Mouse (Mus musculus) embryonic facial prominence, embryonic 15.5 days (tissue): ENCODE results near the gene Tap1. TPM values are rescaled to one million over a fixed set of nuclear protein-coding genes. Genes with fewer than 3 reads are reported as not detected.

Experiments used
- ATAC-seq: fragments of 200-750 bp; cut with Nextera tagmentation; 2 replicates; pipeline ENCODE4 v1.8.0; 2017; ENCODE audit warnings: low read depth, moderate TSS enrichment; ENCODE audit not compliant: insufficient number of reproducible peaks, low FRiP score, low TSS enrichment
- H3K27ac ChIP-seq: fragments of 300-500 bp; sonication (generic); replicated peaks from 2 replicates; pipeline ENCODE4 v1.5.1; 2015; ENCODE audit warnings: mild to moderate bottlenecking, inconsistent platforms
- H3K27me3 ChIP-seq: fragments of 300-500 bp; sonication (generic); 2 replicates; pipeline ENCODE4 v1.6.1; 2015; ENCODE audit warnings: inconsistent platforms
- H3K36me3 ChIP-seq: fragments of 300-500 bp; sonication (generic); 2 replicates; pipeline ENCODE4 v1.6.1; 2015; ENCODE audit warnings: mild to moderate bottlenecking, inconsistent platforms
- H3K4me1 ChIP-seq: fragments of 300-500 bp; sonication (generic); 2 replicates; pipeline ENCODE4 v1.6.1; 2015; ENCODE audit warnings: inconsistent platforms
- H3K4me2 ChIP-seq: fragments of 300-500 bp; sonication (generic); replicated peaks from 2 replicates; pipeline ENCODE4 v1.6.1; 2015; ENCODE audit warnings: mild to moderate bottlenecking, inconsistent platforms
- H3K4me3 ChIP-seq: fragments of 300-500 bp; sonication (generic); replicated peaks from 2 replicates; pipeline ENCODE4 v1.5.1; 2015; ENCODE audit warnings: mild to moderate bottlenecking, inconsistent platforms
- H3K9ac ChIP-seq: fragments of 300-500 bp; sonication (generic); 2 replicates; pipeline ENCODE4 v1.6.1; 2015; ENCODE audit warnings: inconsistent platforms
- H3K9me3 ChIP-seq: fragments of 300-500 bp; sonication (generic); replicated peaks from 2 replicates; pipeline ENCODE4 v1.6.1; 2016; ENCODE audit warnings: inconsistent platforms
- WGBS: fragments of 180-500 bp; shearing (Covaris S2); methylation state at CpG from one replicate; pipeline ENCODE4 v1.1.7; 2015; 5-methylcytosine and 5-hydroxymethylcytosine counted together
- polyA plus RNA-seq: library from polyadenylated mRNA; unstranded; fragments of >200 nt; fragmentation: Nextera tagmentation; extraction: Ambion mirVana; gene quantifications from 2 replicates; pipeline ENCODE4 v1.2.1, GENCODE M21; 2015

The Tap1 gene
- polyA plus RNA-seq, 1 experiment from 2014 or later: 11.9 TPM

- Histone ChIP-seq H3K4me1 (no peaks in the 10 kb centered on the region), H3K27ac (no peak overlapping the region), H3K27me3 (no peaks in the 10 kb centered on the region), H3K4me3 (no peak overlapping the region), H3K9me3 (no peaks in the 10 kb centered on the region), H3K36me3 (no peaks in the 10 kb centered on the region), H3K9ac (no peak overlapping the region), H3K4me2 (no peak overlapping the region)
- no peak for ATAC-seq
- whole genome bisulfite sequencing: 37% methylated on average over 9 of the region's 9 CpGs
Measured at GRCm38 (mm10) chr17:34234926-34235325, 47.6 kb downstream of the Tap1 start.

- ATAC-seq: no peak
- no peak overlapping the region for H3K4me3 ChIP-seq
- H3K36me3 ChIP-seq: no peaks in the 10 kb centered on the region
- WGBS: 84% methylated on average over 5 of the region's 5 CpGs
- H3K27me3 ChIP-seq: no peaks in the 10 kb centered on the region
- H3K4me1 ChIP-seq: no peaks in the 10 kb centered on the region
- no peak overlapping the region for H3K4me2 ChIP-seq
- H3K9ac ChIP-seq: no peak overlapping the region
- no peaks in the 10 kb centered on the region for H3K9me3 ChIP-seq
- no peak overlapping the region for H3K27ac ChIP-seq
Measured at GRCm38 (mm10) chr17:34236691-34237090, 49.3 kb downstream of the Tap1 start.

- Histone ChIP-seq H3K4me3 (no peak overlapping the region), H3K27ac (no peak overlapping the region), H3K9me3 (no peaks in the 10 kb centered on the region), H3K4me1 (no peaks in the 10 kb centered on the region), H3K4me2 (no peak overlapping the region), H3K36me3 (no peaks in the 10 kb centered on the region), H3K9ac (no peak overlapping the region), H3K27me3 (no peaks in the 10 kb centered on the region)
- 75% methylated on average over 3 of the region's 3 CpGs for WGBS
- no peak for ATAC-seq
Measured at GRCm38 (mm10) chr17:34237741-34238140, 50.4 kb downstream of the Tap1 start.

- Histone ChIP-seq H3K4me1 (no peaks in the 10 kb centered on the region), H3K27me3 (no peaks in the 10 kb centered on the region), H3K9me3 (no peaks in the 10 kb centered on the region), H3K36me3 (no peaks in the 10 kb centered on the region), H3K9ac (no peak within 1 kb of the TSS), H3K4me2 (no peak within 1 kb of the TSS), H3K4me3 (no peak within 1 kb of the TSS), H3K27ac (no peak within 1 kb of the TSS)
- ATAC-seq: no peak
- WGBS: 61% methylated on average over 3 of the region's 3 CpGs
Measured at GRCm38 (mm10) chr17:34238706-34239105, 51.4 kb downstream of the Tap1 start, which contains the start of gene H2-Ob. TSS of gene H2-Ob (plus strand) at chr17:34238903.

GRCm38 (mm10) chr17:34239601-34240041 lies 52.3 kb downstream of the Tap1 start:
- 62% methylated on average over 10 of the region's 10 CpGs for WGBS
- no peak overlapping the region for H3K27ac ChIP-seq
- ATAC-seq: no peak

GRCm38 (mm10) chr17:34240366-34240765 lies 53.0 kb downstream of the Tap1 start:
- ATAC-seq: no peak
- no peak overlapping the region for H3K4me3 ChIP-seq
- no peaks in the 10 kb centered on the region for H3K27me3 ChIP-seq
- no peaks in the 10 kb centered on the region for H3K36me3 ChIP-seq
- 60% methylated on average over 3 of the region's 3 CpGs for WGBS
- no peaks in the 10 kb centered on the region for H3K4me1 ChIP-seq
- H3K9me3 ChIP-seq: no peaks in the 10 kb centered on the region
- no peak overlapping the region for H3K27ac ChIP-seq
- H3K4me2 ChIP-seq: no peak overlapping the region
- H3K9ac ChIP-seq: no peak overlapping the region

More at GRCm38 (mm10) chr17:34239601-34240041, 52.3 kb downstream of the Tap1 start:
- no peaks in the 10 kb centered on the region for H3K27me3 ChIP-seq
- H3K9ac ChIP-seq: no peak overlapping the region
- H3K4me2 ChIP-seq: no peak overlapping the region
- H3K9me3 ChIP-seq: no peaks in the 10 kb centered on the region
- H3K4me1 ChIP-seq: no peaks in the 10 kb centered on the region
- H3K4me3 ChIP-seq: no peak overlapping the region
- no peaks in the 10 kb centered on the region for H3K36me3 ChIP-seq

GRCm38 (mm10) chr17:34240916-34241315 lies 53.6 kb downstream of the Tap1 start:
- no peaks in the 10 kb centered on the region for H3K27me3 ChIP-seq
- no peak for ATAC-seq
- no peaks in the 10 kb centered on the region for H3K9me3 ChIP-seq
- no peak overlapping the region for H3K4me3 ChIP-seq
- H3K27ac ChIP-seq: no peak overlapping the region
- H3K9ac ChIP-seq: no peak overlapping the region
- H3K4me2 ChIP-seq: no peak overlapping the region
- 77% methylated on average over 6 of the region's 6 CpGs for WGBS
- H3K4me1 ChIP-seq: no peaks in the 10 kb centered on the region
- H3K36me3 ChIP-seq: no peaks in the 10 kb centered on the region

GRCm38 (mm10) chr17:34244656-34245055 lies 57.3 kb downstream of the Tap1 start:
- 73% methylated on average over 4 of the region's 4 CpGs for WGBS
- no peak overlapping the region for H3K9ac ChIP-seq
- no peak overlapping the region for H3K4me3 ChIP-seq
- no peak for ATAC-seq
- no peaks in the 10 kb centered on the region for H3K4me1 ChIP-seq
- peaks cover 3% of the 10 kb centered on the region; the same call in 1 of the 2 replicates for H3K27me3 ChIP-seq
- no peaks in the 10 kb centered on the region for H3K36me3 ChIP-seq
- H3K4me2 ChIP-seq: no peak overlapping the region
- H3K9me3 ChIP-seq: no peaks in the 10 kb centered on the region
- H3K27ac ChIP-seq: no peak overlapping the region

Other genes starting within 250 kb of the Tap1 start
- 145 and 163 TPM in 2 replicates for gene Pfdn6, start 247.2 kb upstream of the Tap1 start, polyA plus RNA-seq
- 36.2 and 36.5 TPM in 2 replicates for gene Wdr46, start 246.9 kb upstream of the Tap1 start, polyA plus RNA-seq
- gene B3galt4, start 236.1 kb upstream of the Tap1 start, polyA plus RNA-seq: 6.0 and 8.5 TPM in 2 replicates
- 48.9 and 57.2 TPM in 2 replicates for gene Vps52, start 231.7 kb upstream of the Tap1 start, polyA plus RNA-seq
- 1,731 and 1,878 TPM in 2 replicates for gene Rps18, start 231.6 kb upstream of the Tap1 start, polyA plus RNA-seq
- gene H2-K1, start 187.2 kb upstream of the Tap1 start, polyA plus RNA-seq: 29.0 and 31.1 TPM in 2 replicates
- gene Ring1, start 162.9 kb upstream of the Tap1 start, polyA plus RNA-seq: 26.0 and 26.9 TPM in 2 replicates
- gene H2-Ke6, start 159.5 kb upstream of the Tap1 start, polyA plus RNA-seq: 54.1 and 57.4 TPM in 2 replicates
- gene Slc39a7, start 155.9 kb upstream of the Tap1 start, polyA plus RNA-seq: 229 and 234 TPM in 2 replicates
- 53.0 and 54.6 TPM in 2 replicates for gene Rxrb, start 155.7 kb upstream of the Tap1 start, polyA plus RNA-seq
- gene Col11a2, start 148.1 kb upstream of the Tap1 start, polyA plus RNA-seq: 53.2 and 64.3 TPM in 2 replicates
- gene H2-Oa, start 95.2 kb upstream of the Tap1 start, polyA plus RNA-seq: 0.54 and 0.89 TPM in 2 replicates
- 14.0 and 15.3 TPM in 2 replicates for gene H2-DMa, start 68.0 kb upstream of the Tap1 start, polyA plus RNA-seq
- 118 and 122 TPM in 2 replicates for gene Brd2, start 64.9 kb upstream of the Tap1 start, polyA plus RNA-seq
- gene H2-DMb2, start 44.2 kb upstream of the Tap1 start, polyA plus RNA-seq: 0.61 and 0.93 TPM in 2 replicates
- gene H2-DMb1, start 34.5 kb upstream of the Tap1 start, polyA plus RNA-seq: 3.2 and 3.8 TPM in 2 replicates
- gene Psmb9, start 211 bp downstream of the Tap1 start, polyA plus RNA-seq: 3.3 and 4.4 TPM in 2 replicates
- gene Psmb8, start 10.2 kb downstream of the Tap1 start, polyA plus RNA-seq: 10.0 and 11.2 TPM in 2 replicates
- gene Tap2, start 16.0 kb downstream of the Tap1 start, polyA plus RNA-seq: 6.4 and 7.5 TPM in 2 replicates
- 0.17 and 0.43 TPM in 2 replicates for gene H2-Ob, start 51.4 kb downstream of the Tap1 start, polyA plus RNA-seq
- 10.8 and 11.7 TPM in 2 replicates for gene H2-Ab1, start 70.1 kb downstream of the Tap1 start, polyA plus RNA-seq
- 2.7 and 4.6 TPM in 2 replicates for gene H2-Aa, start 100.3 kb downstream of the Tap1 start, polyA plus RNA-seq
- gene H2-Eb1, start 118.3 kb downstream of the Tap1 start, polyA plus RNA-seq: 3.6 and 5.0 TPM in 2 replicates
- not detected in 2 replicates for gene H2-Eb2, start 138.1 kb downstream of the Tap1 start, polyA plus RNA-seq
- gene Btnl2, start 167.3 kb downstream of the Tap1 start, polyA plus RNA-seq: 0.24 and 0.30 TPM in 2 replicates
- gene Btnl1, start 189.6 kb downstream of the Tap1 start, polyA plus RNA-seq: 0.08 TPM in 1 of 2 replicates, not detected in the other
- 0.45 and 0.51 TPM in 2 replicates for gene BC051142, start 211.3 kb downstream of the Tap1 start, polyA plus RNA-seq